In the genomic region with DNA sequence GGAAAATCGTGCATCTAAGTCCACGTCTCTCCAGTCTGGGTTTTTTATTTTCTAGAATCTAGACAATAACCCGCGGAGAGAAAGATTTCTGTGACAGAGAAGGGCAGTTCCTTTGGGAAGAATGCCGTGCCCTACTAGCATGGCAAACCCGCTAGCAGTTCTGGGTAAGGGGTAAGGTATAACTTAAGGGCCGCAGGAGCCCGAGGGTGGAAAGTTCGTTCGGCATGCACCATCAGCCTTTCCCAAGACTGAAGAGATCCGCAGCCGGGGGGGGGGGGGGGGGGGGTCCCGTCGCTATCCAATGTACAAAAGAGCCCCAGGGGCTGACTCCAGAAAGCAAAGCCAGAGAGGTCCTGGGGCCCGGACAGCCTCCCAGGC, we compare ENCODE assay signal across 8 mouse cellular contexts. TPM values are rescaled to one million over a fixed set of nuclear protein-coding genes. Genes with fewer than 3 reads are reported as not detected.
DNase-seq lines count a peak whose midpoint lies in the region; ATAC-seq and TF ChIP-seq lines count a peak whose summit lies in the region.

No protein-coding gene starts in this region.

- ATAC-seq in hindbrain, embryonic 11.5 days (ENCODE audit: low FRiP score): no peak; the same call in 1 of the 2 replicates

- no peaks in the 10 kb centered on the region for H3K36me3 ChIP-seq in heart, adult 2 months (ENCODE audit: control insufficient read depth, insufficient read depth, low read length)
- H3K36me3 ChIP-seq in hindbrain, embryonic 11.5 days (ENCODE audit: control insufficient read depth, insufficient read depth, low read length): no peaks in the 10 kb centered on the region
- H3K36me3 ChIP-seq in midbrain, embryonic 10.5 days: peaks cover 31% of the 10 kb centered on the region

- H3K79me2 ChIP-seq in heart, adult 2 months (replicated peaks; ENCODE audit: control insufficient read depth, insufficient read depth, low read length): no peaks in the 10 kb centered on the region; the same call in 1 of the 2 replicates

- no peaks in the 10 kb centered on the region for H3K9me3 ChIP-seq in hindbrain, embryonic 11.5 days (ENCODE audit: control insufficient read depth, low read length)
- H3K9me3 ChIP-seq in midbrain, embryonic 10.5 days (replicated peaks): no peaks in the 10 kb centered on the region; the same call in 1 of the 2 replicates

- WGBS in heart, adult 2 months: 16% methylated on average over 9 of the region's 15 CpGs
- 22% methylated on average over 11 of the region's 15 CpGs for WGBS in hindbrain, embryonic 11.5 days
- 20% methylated on average over 14 of the region's 15 CpGs for WGBS in midbrain, embryonic 10.5 days

- peak overlapping the region; percentile 5 for H3K4me2 ChIP-seq in hindbrain, embryonic 11.5 days (replicated peaks; ENCODE audit: low read depth, low read length)

- no peaks in the 10 kb centered on the region for H3K4me1 ChIP-seq in heart, adult 2 months (ENCODE audit: control insufficient read depth, insufficient read depth, low read length)
- no peaks in the 10 kb centered on the region for H3K4me1 ChIP-seq in hindbrain, embryonic 11.5 days (replicated peaks; ENCODE audit: control insufficient read depth, insufficient read depth, low read length)
- no peaks in the 10 kb centered on the region for H3K4me1 ChIP-seq in midbrain, embryonic 10.5 days

- no peaks in the 10 kb centered on the region for H3K27me3 ChIP-seq in heart, adult 2 months (ENCODE audit: control insufficient read depth, insufficient read depth, low read length)
- no peaks in the 10 kb centered on the region for H3K27me3 ChIP-seq in hindbrain, embryonic 11.5 days (ENCODE audit: control insufficient read depth, insufficient read depth, low read length)
- H3K27me3 ChIP-seq in midbrain, embryonic 10.5 days (ENCODE audit: low read depth, poor library complexity, severe bottlenecking): no peaks in the 10 kb centered on the region

- peak overlapping the region; percentile 56 for H3K4me3 ChIP-seq in heart, adult 2 months
- peak overlapping the region; percentile 51 for H3K4me3 ChIP-seq in hindbrain, embryonic 11.5 days (ENCODE audit: low read depth, low read length)
- H3K4me3 ChIP-seq in midbrain, embryonic 10.5 days: peak overlapping the region; percentile 70

- H3K9ac ChIP-seq in heart, adult 2 months (ENCODE audit: low read depth, low read length): peak overlapping the region; percentile 85
- peak overlapping the region; percentile 73 for H3K9ac ChIP-seq in hindbrain, embryonic 11.5 days (ENCODE audit: low read depth, low read length)

- no peak for TF ChIP-seq POLR2A in heart, adult 2 months (IDR thresholded peaks at IDR 0.05; ENCODE audit: insufficient read depth, low read depth, low read length)

- intact Hi-C loops in heart, adult 2 months (cut with DNase I): no loop called here
- intact Hi-C loops in gastrocnemius, postnatal 36 days (cut with DNase I): no loop called here

- TF ChIP-seq EP300 in heart, adult 2 months (IDR thresholded peaks at IDR 0.05; ENCODE audit: insufficient read depth, low read depth, low read length): no peak

- peak overlapping the region; percentile 61 for H3K27ac ChIP-seq in heart, adult 2 months
- peak overlapping the region; percentile 54; the same call in 1 of the 2 replicates for H3K27ac ChIP-seq in hindbrain, embryonic 11.5 days (ENCODE audit: low read depth, low read length)
- peak overlapping the region; percentile 93 for H3K27ac ChIP-seq in midbrain, embryonic 10.5 days (replicated peaks)

- DNase-seq in heart, adult 2 months: no peak
- DNase-seq in heart, adult 11 months: no peak
- peak; percentile 2 for DNase-seq in thymus, postnatal 0 days (ENCODE audit: low spot score)
- no peak for DNase-seq in thymus, adult 18-20 months
- DNase-seq in hindbrain, embryonic 11.5 days (ENCODE audit: low spot score): peak; percentile 23
- DNase-seq in midbrain, embryonic 10.5 days (ENCODE audit: low spot score): no peak
- no peak for DNase-seq in gastrocnemius, postnatal 10 days
- no peak for DNase-seq in gastrocnemius, postnatal 36 days

- TF ChIP-seq CTCF in heart, adult 2 months (IDR thresholded peaks at IDR 0.05): no peak

RNA-seq across cellular contexts. Expression of a gene that starts 0.6 kb away (rescaled TPM):
- total RNA-seq in heart, adult 2 months (2021): 1 to 10 TPM; 4.5 to 4.8 TPM
- polyA plus RNA-seq in heart, adult 2 months (2012; rRNA removed): 2.5 and 5.1 TPM in 2 replicates
- polyA plus RNA-seq in thymus, postnatal 0 days (2015; fragmentation: Nextera tagmentation; extraction: Ambion mirVana): 10.1 and 14.9 TPM in 2 replicates
- 19.9 and 21.6 TPM in 2 replicates for polyA plus RNA-seq in hindbrain, embryonic 11.5 days (2014; fragmentation: Nextera tagmentation; extraction: Ambion mirVana)
- 19.1 and 19.2 TPM in 2 replicates for polyA plus RNA-seq in midbrain, embryonic 10.5 days (2016; fragmentation: Nextera tagmentation; extraction: Ambion mirVana)
- total RNA-seq in gastrocnemius, postnatal 10 days (2021): 10 to 100 TPM in 1 of 2 experiments, 1 to 10 TPM in 1; 5.9 to 10.8 TPM
- 1 to 10 TPM; 4.2 to 5.1 TPM for total RNA-seq in gastrocnemius, postnatal 36 days (2021)

RNA-seq across cellular contexts. Expression of a gene that starts 29.5 kb away (rescaled TPM):
- 1 to 10 TPM; 1.9 to 2.1 TPM for total RNA-seq in heart, adult 2 months (2021)
- polyA plus RNA-seq in heart, adult 2 months (2012; rRNA removed): 1.6 and 1.9 TPM in 2 replicates
- 13.3 and 15.0 TPM in 2 replicates for polyA plus RNA-seq in thymus, postnatal 0 days (2015; fragmentation: Nextera tagmentation; extraction: Ambion mirVana)
- 26.9 and 30.1 TPM in 2 replicates for polyA plus RNA-seq in hindbrain, embryonic 11.5 days (2014; fragmentation: Nextera tagmentation; extraction: Ambion mirVana)
- 22.8 and 24.8 TPM in 2 replicates for polyA plus RNA-seq in midbrain, embryonic 10.5 days (2016; fragmentation: Nextera tagmentation; extraction: Ambion mirVana)
- 1 to 10 TPM; 1.6 to 1.7 TPM for total RNA-seq in gastrocnemius, postnatal 10 days (2021)
- 1 to 10 TPM in 1 of 2 experiments, under 1 TPM in 1; 0.99 to 1.4 TPM for total RNA-seq in gastrocnemius, postnatal 36 days (2021)

Comparison
In these comparisons a context has a peak if more than half of its experiments do, and no peak if none do; other contexts are left out.
1. DNase-seq: peak in thymus, postnatal 0 days (single experiment) and hindbrain, embryonic 11.5 days (single experiment); none in heart, adult 2 months (0 of 2), heart, adult 11 months (single experiment), thymus, adult 18-20 months (0 of 2), midbrain, embryonic 10.5 days (single experiment), gastrocnemius, postnatal 10 days (single experiment) and gastrocnemius, postnatal 36 days (0 of 2).
2. Peak in every context shown above with its lines, with median percentiles within 50 percentile points of each other: H3K27ac ChIP-seq and H3K4me3 ChIP-seq.